Mouse (Mus musculus) spleen, adult 2 months (tissue): ENCODE measurements around the gene Mylk.

Experiments
- CTCF ChIP-seq: fragments of 200-500 bp; IDR thresholded peaks from 2 replicates; pipeline ENCODE4 v1.5.1; 2011; ENCODE audit warnings: mild to moderate bottlenecking, inconsistent platforms; ENCODE audit not compliant: insufficient read depth, insufficient read length, insufficient replicate concordance; ENCODE audit errors: extremely low read depth
- POLR2A ChIP-seq: fragments of 200-500 bp; IDR thresholded peaks from 2 replicates; pipeline ENCODE4 v1.6.1; 2011; ENCODE audit warnings: low read depth, low read length, inconsistent platforms

GRCm38 (mm10) chr16:34959261-34959660 lies 214.3 kb downstream of the Mylk start:
- TF ChIP-seq CTCF (no peak), POLR2A (no peak)
